Mouse (Mus musculus) limb, embryonic 12.5 days (tissue): ENCODE data around the gene Sptssa. TPM values are rescaled to one million over a fixed set of nuclear protein-coding genes. Genes with fewer than 3 reads are reported as not detected.

ENCODE experiments used
- ATAC-seq: fragments of 200-750 bp; cut with Nextera tagmentation; 2 replicates; pipeline ENCODE4 v1.8.0; 2017; ENCODE audit warnings: low read depth, moderate TSS enrichment; ENCODE audit not compliant: insufficient number of reproducible peaks, insufficient read depth, low FRiP score, low TSS enrichment
- H3K27ac ChIP-seq: fragments of 300-500 bp; sonication (generic); 2 replicates; pipeline ENCODE4 v1.5.1; 2016; ENCODE audit warnings: mild to moderate bottlenecking, moderate library complexity
- H3K27me3 ChIP-seq: fragments of 300-500 bp; sonication (generic); 2 replicates; pipeline ENCODE4 v1.6.1; 2016; ENCODE audit warnings: mild to moderate bottlenecking, moderate library complexity
- H3K36me3 ChIP-seq: fragments of 300-500 bp; sonication (generic); 2 replicates; pipeline ENCODE4 v1.6.1; 2016; ENCODE audit warnings: mild to moderate bottlenecking, moderate library complexity
- H3K4me1 ChIP-seq: fragments of 300-500 bp; sonication (generic); replicated peaks from 2 replicates; pipeline ENCODE4 v1.6.1; 2016
- H3K4me2 ChIP-seq: fragments of 300-500 bp; sonication (generic); 2 replicates; pipeline ENCODE4 v1.6.1; 2016; ENCODE audit warnings: mild to moderate bottlenecking, moderate library complexity
- H3K4me3 ChIP-seq: fragments of 300-500 bp; sonication (generic); replicated peaks from 2 replicates; pipeline ENCODE4 v1.5.1; 2016; ENCODE audit warnings: mild to moderate bottlenecking
- H3K9ac ChIP-seq: fragments of 300-500 bp; sonication (generic); replicated peaks from 2 replicates; pipeline ENCODE4 v1.6.1; 2016; ENCODE audit warnings: mild to moderate bottlenecking, moderate library complexity
- H3K9me3 ChIP-seq: fragments of 300-500 bp; sonication (generic); 2 replicates; pipeline ENCODE4 v1.6.1; 2016; ENCODE audit warnings: mild to moderate bottlenecking, moderate library complexity
- WGBS: fragments of 180-500 bp; shearing (Covaris S2); methylation state at CpG from one replicate; pipeline ENCODE4 v1.1.7; 2016; 5-methylcytosine and 5-hydroxymethylcytosine counted together
- microRNA counts: library from miRNA; unstranded; fragments of <30 nt; microRNA quantifications from one replicate; lab custom pipeline; 2017
- microRNA-seq: library from miRNA; unstranded; fragments of <30 nt; microRNA quantifications from one replicate; pipeline ENCODE4, GENCODE M21; 2017
- polyA plus RNA-seq: library from polyadenylated mRNA; unstranded; fragments of >200 nt; fragmentation: Nextera tagmentation; extraction: Ambion mirVana; gene quantifications from 2 replicates; pipeline ENCODE4 v1.2.1, GENCODE M21; 2016

The Sptssa gene
- polyA plus RNA-seq, 1 experiment from 2014 or later, result 201 TPM

GRCm38 (mm10) chr12:54608988-54609387 lies 47.4 kb downstream of the Sptssa start:
- Histone ChIP-seq H3K4me1 (0 out of 2 replicates have a peak, but pooled peaks cover 4% of the 10 kb centered on the region), H3K4me2 (no peak overlapping the region), H3K9ac (no peak overlapping the region), H3K4me3 (no peak overlapping the region), H3K36me3 (no peaks in the 10 kb centered on the region), H3K27ac (no peak overlapping the region), H3K27me3 (no peaks in the 10 kb centered on the region), H3K9me3 (no peaks in the 10 kb centered on the region)
- 58% methylated on average over 6 of the region's 6 CpGs for WGBS
- no peak for ATAC-seq

DNA sequence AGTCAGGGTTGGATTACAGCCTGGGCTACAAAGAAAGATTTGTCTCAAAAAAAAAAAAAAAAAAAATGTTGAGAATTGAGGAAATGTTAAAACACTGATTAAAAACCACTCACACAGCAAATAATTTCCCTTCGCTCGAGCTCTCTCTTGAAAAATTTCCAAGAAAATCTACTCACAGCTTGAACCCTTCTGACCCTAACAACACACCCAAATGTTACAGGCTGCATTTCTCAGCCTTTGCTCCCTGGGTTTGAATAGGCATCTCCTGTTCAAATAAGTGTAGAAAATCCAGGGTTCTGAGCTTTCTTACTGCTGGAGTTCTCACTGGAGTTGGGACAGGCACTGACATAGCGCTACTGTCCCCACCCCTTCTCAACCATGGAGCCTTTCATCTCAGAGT lies 51.2 kb downstream of the Sptssa start:
- Histone ChIP-seq H3K9ac (no peak overlapping the region), H3K9me3 (no peaks in the 10 kb centered on the region; the same call in 1 of the 2 replicates), H3K4me1 (0 out of 2 replicates have a peak, but pooled peaks cover 4% of the 10 kb centered on the region), H3K4me3 (no peak overlapping the region), H3K27ac (peak overlapping the region; percentile 47; the same call in 1 of the 2 replicates), H3K36me3 (no peaks in the 10 kb centered on the region), H3K27me3 (no peaks in the 10 kb centered on the region), H3K4me2 (no peak overlapping the region)
- ATAC-seq, result 0 out of 2 replicates have a peak, but pooled peaks have one; percentile 37
- 66% methylated on average over 3 of the region's 3 CpGs for WGBS

GRCm38 (mm10) chr12:54603542-54604167 lies 52.7 kb downstream of the Sptssa start:
- Histone ChIP-seq H3K27me3 (no peaks in the 10 kb centered on the region), H3K36me3 (no peaks in the 10 kb centered on the region), H3K9ac (no peak overlapping the region), H3K4me2 (no peak overlapping the region), H3K9me3 (peaks cover 3% of the 10 kb centered on the region; the same call in 1 of the 2 replicates), H3K4me3 (no peak overlapping the region), H3K27ac (no peak overlapping the region), H3K4me1 (0 out of 2 replicates have a peak, but pooled peaks cover 4% of the 10 kb centered on the region)
- ATAC-seq, result no peak
- WGBS, result 87% methylated on average over 9 of the region's 9 CpGs

DNA sequence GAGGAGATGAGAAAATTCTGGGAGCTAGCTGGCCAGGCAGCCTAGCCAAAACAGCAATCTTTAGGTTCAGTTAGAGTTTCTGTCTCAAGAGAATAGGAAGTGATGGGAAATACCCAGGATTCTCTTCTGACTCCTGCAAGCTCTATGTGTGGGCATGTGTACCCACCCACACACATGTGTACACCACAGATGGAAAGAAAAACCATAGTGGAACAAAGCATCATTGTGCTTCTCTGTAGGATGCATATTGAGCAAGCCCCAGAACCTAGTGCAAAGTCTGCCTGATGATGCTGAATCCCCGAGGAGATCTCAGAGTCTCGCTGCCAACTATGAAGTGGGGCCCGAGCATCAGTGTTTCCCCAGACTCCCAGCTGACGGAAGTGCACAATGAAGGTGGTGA lies 55.9 kb downstream of the Sptssa start:
- ATAC-seq, result no peak
- H3K36me3 ChIP-seq, result no peaks in the 10 kb centered on the region
- WGBS, result 91% methylated on average over 4 of the region's 4 CpGs
- no peaks in the 10 kb centered on the region for H3K27me3 ChIP-seq
- no peak overlapping the region for H3K4me2 ChIP-seq
- H3K9me3 ChIP-seq, result peaks cover 3% of the 10 kb centered on the region; the same call in 1 of the 2 replicates
- no peak overlapping the region for H3K4me3 ChIP-seq
- H3K9ac ChIP-seq, result no peak overlapping the region
- H3K27ac ChIP-seq, result no peak overlapping the region
- H3K4me1 ChIP-seq, result 0 out of 2 replicates have a peak, but pooled peaks cover 4% of the 10 kb centered on the region

- H3K36me3 ChIP-seq, result no peaks in the 10 kb centered on the region
- H3K27me3 ChIP-seq, result no peaks in the 10 kb centered on the region
- no peak overlapping the region for H3K9ac ChIP-seq
- no peak overlapping the region for H3K4me2 ChIP-seq
- no peak overlapping the region for H3K27ac ChIP-seq
- H3K9me3 ChIP-seq, result peaks cover 3% of the 10 kb centered on the region; the same call in 1 of the 2 replicates
- WGBS, result 97% methylated on average over 3 of the region's 3 CpGs
- H3K4me3 ChIP-seq, result no peak overlapping the region
- H3K4me1 ChIP-seq, result no peaks in the 10 kb centered on the region
- ATAC-seq, result no peak
Measured at GRCm38 (mm10) chr12:54598358-54598757, 58.0 kb downstream of the Sptssa start.

GRCm38 (mm10) chr12:54596715-54597114 lies 59.7 kb downstream of the Sptssa start:
- 53% methylated on average over 4 of the region's 4 CpGs for WGBS
- H3K27ac ChIP-seq, result no peak overlapping the region

More at GRCm38 (mm10) chr12:54596715-54597114, 59.7 kb downstream of the Sptssa start:
- Histone ChIP-seq H3K4me3 (no peak overlapping the region), H3K9ac (no peak overlapping the region), H3K4me2 (no peak overlapping the region), H3K9me3 (peaks cover 3% of the 10 kb centered on the region; the same call in 1 of the 2 replicates), H3K36me3 (no peaks in the 10 kb centered on the region), H3K4me1 (no peaks in the 10 kb centered on the region), H3K27me3 (no peaks in the 10 kb centered on the region)
- 0 out of 2 replicates have a peak, but pooled peaks have one; percentile 52 for ATAC-seq

MicroRNAs within 50 kb of the gene (microRNA counts, 519-probe panel; counts per million panel counts)
- not detected for microRNA mmu-miR-1892 (lab: Ali Mortazavi, UCI)

Small RNAs within 50 kb of the gene (microRNA-seq; reads per million reads assigned to microRNA genes)
- not detected for gene Mir1892

Other genes starting within 250 kb of the Sptssa start
- gene Eapp, start 39.3 kb upstream of the Sptssa start, polyA plus RNA-seq, result 63.0 and 73.3 TPM in 2 replicates
- 200 and 211 TPM in 2 replicates for gene Snx6, start 139.1 kb upstream of the Sptssa start, polyA plus RNA-seq
- gene Cfl2, start 206.3 kb upstream of the Sptssa start, polyA plus RNA-seq, result 144 TPM in 2 replicates